Mouse (Mus musculus) gonadal fat pad, adult 2 months (tissue): ENCODE results near the gene Wdr91. TPM values are rescaled to one million over a fixed set of nuclear protein-coding genes. Genes with fewer than 3 reads are reported as not detected.

Experiments used
- DNase-seq: peaks from one replicate; pipeline ENCODE4 v3.0.0-alpha.2; 2012; ENCODE audit warnings: low read depth
- polyA plus RNA-seq: library from polyadenylated mRNA; depleted of rRNA; stranded (reverse); fragments of >200 nt; gene quantifications from 2 replicates; pipeline ENCODE4 v1.2.3, GENCODE M21; 2012; rRNA removed

The Wdr91 gene
- polyA plus RNA-seq, 1 experiment, result 16.9 TPM

GRCm38 (mm10) chr6:34862791-34863403 lies 47.8 kb downstream of the Wdr91 start, which contains the start of gene Tmem140:
Gene Tmem140 (plus strand): TSS chr6:34863146.
- DNase-seq, result no peak

- DNase-seq, result no peak
Observed at GRCm38 (mm10) chr6:34862381-34862780, 48.3 kb downstream of the Wdr91 start.

- DNase-seq, result no peak
Observed at GRCm38 (mm10) chr6:34861546-34862053, 49.1 kb downstream of the Wdr91 start.

- no peak for DNase-seq
Observed at GRCm38 (mm10) chr6:34832352-34832751, 78.3 kb downstream of the Wdr91 start.

Other genes starting within 250 kb of the Wdr91 start
- gene Agbl3, start 130.4 kb downstream of the Wdr91 start, polyA plus RNA-seq, result 9.4 and 10.1 TPM in 2 replicates
- gene Tmem140, start 47.7 kb downstream of the Wdr91 start, polyA plus RNA-seq, result 23.2 and 31.4 TPM in 2 replicates
- 6.5 and 6.7 TPM in 2 replicates for gene Cyren, start 32.8 kb downstream of the Wdr91 start, polyA plus RNA-seq
- not detected in 2 replicates for gene Stra8, start 9.3 kb upstream of the Wdr91 start, polyA plus RNA-seq
- 7.4 and 7.9 TPM in 2 replicates for gene Slc23a4, start 77.5 kb upstream of the Wdr91 start, polyA plus RNA-seq
- 9.8 TPM in 2 replicates for gene Cnot4, start 222.8 kb upstream of the Wdr91 start, polyA plus RNA-seq